Mouse (Mus musculus): ENCODE data around the gene Fgfr2. TPM values are rescaled to one million over a fixed set of nuclear protein-coding genes. Genes with fewer than 3 reads are reported as not detected.

Fgfr2 gene
- polyA plus RNA-seq, 1 experiment from 2014 or later = 104 TPM

DNA sequence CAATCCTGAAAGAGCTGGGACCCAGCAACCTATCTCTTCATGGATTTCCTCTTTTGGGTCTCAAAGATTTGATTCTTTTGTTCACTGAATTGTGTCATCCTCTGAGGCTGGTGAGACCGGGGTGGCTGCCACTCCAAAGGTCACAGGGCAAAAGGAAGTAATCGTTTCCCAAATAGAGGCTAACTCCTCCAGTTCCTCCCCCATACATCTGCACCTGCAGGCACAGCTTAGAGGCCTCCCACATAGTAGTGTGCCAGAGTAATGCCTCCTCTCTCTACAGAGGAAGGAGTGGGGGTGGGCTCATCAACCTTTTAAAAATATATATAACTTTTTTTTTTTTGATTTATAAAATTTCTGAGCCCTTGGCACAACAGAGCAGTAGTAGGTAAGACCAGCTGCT lies 3001.6 kb downstream of the Fgfr2 start:
- H3K36me3 ChIP-seq = no peaks in the 10 kb centered on the region
- ATAC-seq (ENCODE audit: insufficient read depth, low FRiP score, low read depth) = no peak
- WGBS = 10% methylated on average over 2 of the region's 2 CpGs

DNA sequence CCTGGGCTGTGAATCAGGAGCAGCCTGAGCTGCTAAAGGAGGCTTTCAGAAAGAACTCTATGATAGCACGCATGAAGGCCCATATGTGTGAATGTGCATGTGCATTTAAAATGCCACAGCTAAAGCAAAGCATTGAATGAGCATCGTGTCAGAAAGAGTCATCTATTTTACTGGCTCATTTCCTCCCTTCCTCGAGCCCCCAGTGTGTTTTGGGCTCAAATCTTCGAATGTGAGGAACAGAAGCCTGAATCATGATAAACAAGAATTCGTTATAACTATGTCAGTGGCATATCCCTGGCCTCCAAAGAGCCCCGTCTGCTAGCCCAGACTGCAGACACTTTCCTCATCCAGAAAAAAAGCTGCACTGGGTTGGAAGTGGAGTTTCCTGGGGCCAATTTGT lies 3003.7 kb downstream of the Fgfr2 start:
- Histone ChIP-seq H3K4me1 (no peaks in the 10 kb centered on the region), H3K27me3 (replicated peaks) (no peaks in the 10 kb centered on the region), H3K27ac (no peak overlapping the region), H3K4me2 (no peak overlapping the region), H3K4me3 (replicated peaks) (no peak overlapping the region), H3K9ac (no peak overlapping the region), H3K36me3 (no peaks in the 10 kb centered on the region), H3K9me3 (no peaks in the 10 kb centered on the region)
- 39% methylated on average over 6 of the region's 6 CpGs for WGBS
- no peak for ATAC-seq (ENCODE audit: insufficient read depth, low FRiP score, low read depth)

More for the DNA sequence above, 3001.6 kb downstream of the Fgfr2 start:
- H3K27ac ChIP-seq = no peak overlapping the region
- no peaks in the 10 kb centered on the region for H3K9me3 ChIP-seq
- H3K27me3 ChIP-seq (replicated peaks) = no peaks in the 10 kb centered on the region
- no peak overlapping the region for H3K4me2 ChIP-seq
- no peak overlapping the region for H3K9ac ChIP-seq
- H3K4me3 ChIP-seq (replicated peaks) = no peak overlapping the region
- no peaks in the 10 kb centered on the region for H3K4me1 ChIP-seq

DNA sequence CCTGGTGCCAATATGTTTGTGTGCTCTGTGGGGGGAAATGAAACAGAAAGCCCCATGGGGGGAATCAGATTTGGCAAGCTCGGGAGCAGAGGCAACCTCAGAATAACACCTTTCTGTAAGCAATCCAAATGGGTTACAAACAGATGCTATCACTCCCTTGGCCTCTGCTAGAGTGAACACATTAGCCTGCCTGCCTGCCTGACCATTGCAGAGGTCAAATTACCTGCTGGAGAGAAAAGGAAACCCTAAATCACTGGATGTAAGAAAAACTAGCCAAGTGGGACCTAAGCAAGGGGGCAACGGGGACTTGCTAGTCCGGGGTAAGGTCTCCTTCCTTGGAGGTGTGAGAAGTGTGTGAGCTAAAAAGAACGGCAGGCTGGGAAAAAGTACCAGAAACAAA lies 3004.4 kb downstream of the Fgfr2 start:
- Histone ChIP-seq H3K4me2 (no peak overlapping the region), H3K9me3 (no peaks in the 10 kb centered on the region), H3K36me3 (no peaks in the 10 kb centered on the region), H3K9ac (no peak overlapping the region), H3K4me3 (replicated peaks) (no peak overlapping the region), H3K27me3 (replicated peaks) (no peaks in the 10 kb centered on the region), H3K4me1 (no peaks in the 10 kb centered on the region), H3K27ac (no peak overlapping the region)
- 42% methylated on average over 4 of the region's 4 CpGs for WGBS
- no peak for ATAC-seq (ENCODE audit: insufficient read depth, low FRiP score, low read depth)

DNA sequence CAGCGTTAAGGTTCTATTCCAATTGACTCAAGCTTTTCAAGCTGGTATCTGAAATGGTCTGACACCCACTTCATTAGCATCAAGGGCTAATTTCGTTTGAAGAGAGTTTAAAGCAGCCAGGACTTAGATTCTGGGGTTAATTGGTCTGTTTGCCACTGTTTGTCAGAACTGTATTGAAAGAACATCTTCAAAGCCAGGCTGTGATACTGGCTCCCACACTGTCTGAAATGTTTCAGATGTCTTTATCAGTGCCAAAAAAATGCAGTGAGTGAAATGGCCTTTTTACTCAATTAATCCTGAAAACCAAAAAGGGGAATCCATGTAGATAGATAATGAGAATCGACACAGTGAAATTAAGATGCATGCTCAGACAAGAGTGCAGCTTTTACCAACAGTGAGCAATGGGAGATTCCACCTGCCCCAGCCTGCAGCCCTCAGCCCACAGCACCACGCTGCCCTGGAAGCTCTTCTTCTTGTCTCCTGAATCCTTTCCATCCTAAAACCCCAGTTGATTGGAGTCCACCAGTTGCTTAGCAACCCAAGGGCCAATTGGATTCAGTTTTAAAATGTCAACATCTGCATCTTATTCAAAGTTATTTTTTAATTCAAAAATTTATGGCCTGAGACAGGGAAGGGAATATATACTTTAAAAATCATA lies 3005.6 kb downstream of the Fgfr2 start:
- H3K9ac ChIP-seq = no peak overlapping the region
- H3K4me1 ChIP-seq = no peaks in the 10 kb centered on the region
- no peak for ATAC-seq (ENCODE audit: insufficient read depth, low FRiP score, low read depth)
- H3K4me2 ChIP-seq = no peak overlapping the region
- H3K27me3 ChIP-seq (replicated peaks) = no peaks in the 10 kb centered on the region
- H3K27ac ChIP-seq = no peak overlapping the region
- no peaks in the 10 kb centered on the region for H3K36me3 ChIP-seq
- 44% methylated on average over 4 of the region's 4 CpGs for WGBS
- no peaks in the 10 kb centered on the region for H3K9me3 ChIP-seq
- no peak overlapping the region for H3K4me3 ChIP-seq (replicated peaks)

DNA sequence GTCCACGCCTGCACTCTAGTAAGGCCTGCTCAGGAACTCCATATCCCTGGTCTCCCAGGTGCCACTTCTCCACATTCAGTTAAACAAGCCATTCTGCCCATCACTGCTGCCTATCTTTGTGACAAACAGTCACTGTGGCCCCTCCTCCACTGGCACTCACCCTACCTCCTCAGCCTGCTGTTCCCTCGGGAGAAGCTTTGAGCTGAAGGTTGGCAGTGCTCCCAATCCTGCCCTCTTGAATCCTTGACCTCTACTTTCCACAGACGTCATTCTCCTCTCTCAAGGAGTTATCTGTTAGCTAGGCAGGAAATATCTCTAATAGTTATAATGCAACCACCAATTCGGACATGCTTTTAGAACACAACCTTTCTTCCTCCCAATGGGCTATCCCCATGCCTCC lies 3008.7 kb downstream of the Fgfr2 start:
- no peak overlapping the region for H3K4me3 ChIP-seq (replicated peaks)
- H3K9me3 ChIP-seq = no peaks in the 10 kb centered on the region
- 59% methylated on average over 4 of the region's 4 CpGs for WGBS
- no peak overlapping the region for H3K4me2 ChIP-seq
- ATAC-seq (ENCODE audit: insufficient read depth, low FRiP score, low read depth) = no peak
- no peaks in the 10 kb centered on the region for H3K27me3 ChIP-seq (replicated peaks)
- no peak overlapping the region for H3K9ac ChIP-seq
- H3K36me3 ChIP-seq = no peaks in the 10 kb centered on the region
- H3K27ac ChIP-seq = no peak overlapping the region
- peaks cover 5% of the 10 kb centered on the region; the same call in 1 of the 2 replicates for H3K4me1 ChIP-seq

Small RNA genes lying within 50 kb of the gene (microRNA-seq; reads per million reads assigned to microRNA genes)
- gene Mir7061 = not detected

Other genes with a start within 250 kb of the Fgfr2 start
- 12.7 and 13.1 TPM in 2 replicates for gene Zranb1, start 192.2 kb downstream of the Fgfr2 start, polyA plus RNA-seq (2015; fragmentation: Nextera tagmentation; extraction: Ambion mirVana)
- 87.8 and 91.4 TPM in 2 replicates for gene Ctbp2, start 1.0 kb upstream of the Fgfr2 start, polyA plus RNA-seq (2015; fragmentation: Nextera tagmentation; extraction: Ambion mirVana)